Mouse (Mus musculus): Measurements from ENCODE around the gene Flt3.

The Flt3 gene

GRCm38 (mm10) chr5:147351931-147352330 lies 48.4 kb downstream of the Flt3 start:
- DNase-seq: no peak

- DNase-seq: peak; percentile 23
Measured at GRCm38 (mm10) chr5:147345981-147346380, 54.3 kb downstream of the Flt3 start.

DNA sequence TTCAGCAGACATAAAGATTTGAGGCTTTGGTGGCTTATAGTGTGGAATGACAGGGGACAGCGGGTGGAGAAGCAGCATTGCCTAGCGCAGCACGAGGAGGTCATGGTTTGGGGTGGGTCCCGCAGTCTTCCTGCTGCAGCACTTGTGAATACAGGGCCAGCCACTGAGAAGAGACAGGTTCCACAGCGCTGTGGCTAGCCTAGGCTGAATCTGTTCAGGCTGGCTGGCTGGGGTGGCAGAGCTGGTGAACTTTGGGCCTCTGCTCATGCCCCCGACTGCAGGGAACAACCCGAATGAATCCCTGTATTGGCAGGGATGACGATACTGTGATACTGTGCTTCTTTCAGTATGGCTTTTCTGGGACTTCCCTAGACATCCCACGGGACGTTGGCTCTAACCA lies 56.4 kb downstream of the Flt3 start:
- peak; percentile 15 for DNase-seq

DNA sequence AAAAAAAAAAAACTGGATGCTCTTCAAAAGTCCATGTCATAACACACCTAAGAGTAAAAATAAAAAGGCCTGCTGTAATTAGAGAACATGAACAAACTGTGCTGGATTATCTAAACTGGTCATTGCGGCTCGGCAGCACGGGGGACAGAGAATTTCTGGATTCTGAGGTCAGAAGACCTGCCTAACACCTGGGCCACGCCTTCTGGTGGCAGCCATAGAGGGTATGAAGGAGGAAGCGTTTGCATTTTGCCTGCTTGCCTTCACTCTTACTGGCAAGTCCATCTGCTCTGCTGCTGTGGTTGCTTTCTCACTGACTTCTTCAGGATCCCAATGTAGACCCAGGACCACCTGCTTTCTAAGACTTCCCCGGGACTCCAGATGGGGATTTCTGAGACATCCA lies 57.4 kb downstream of the Flt3 start:
- no peak for DNase-seq

GRCm38 (mm10) chr5:147340741-147341414 lies 59.4 kb downstream of the Flt3 start:
- DNase-seq: peak; percentile 80

GRCm38 (mm10) chr5:147339560-147339959 lies 60.7 kb downstream of the Flt3 start:
- peak; percentile 55 for DNase-seq

- DNase-seq: peak; percentile 16
Measured at GRCm38 (mm10) chr5:147338967-147339366, 61.3 kb downstream of the Flt3 start.

GRCm38 (mm10) chr5:147332711-147333110 lies 67.6 kb downstream of the Flt3 start:
- DNase-seq: no peak

DNA sequence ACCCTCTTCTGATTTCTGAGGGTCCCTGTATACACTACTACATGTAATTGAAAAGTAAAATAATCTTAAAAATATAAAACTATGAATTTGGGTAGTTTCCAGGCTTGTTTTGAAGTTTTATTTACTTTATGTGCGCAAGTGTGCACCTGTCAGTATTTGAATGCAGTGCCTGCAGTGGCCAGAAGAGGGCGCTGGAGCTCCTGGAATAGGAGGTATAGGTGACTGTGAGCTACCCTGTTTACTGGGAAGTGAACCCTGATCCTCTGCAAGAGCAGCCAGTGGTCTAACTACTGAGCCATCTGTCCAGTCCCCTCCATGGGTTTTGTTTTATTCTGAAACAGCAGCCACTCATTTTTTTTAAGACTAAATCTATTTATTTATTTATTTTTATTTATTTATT lies 68.7 kb downstream of the Flt3 start:
- DNase-seq: peak; percentile 90

- no peak for DNase-seq
Measured at GRCm38 (mm10) chr5:147329946-147330345, 70.3 kb downstream of the Flt3 start.

- no peak for DNase-seq
Measured at GRCm38 (mm10) chr5:147327636-147328035, 72.7 kb downstream of the Flt3 start.

- no peak for DNase-seq
Measured at GRCm38 (mm10) chr5:147325931-147326330, 74.4 kb downstream of the Flt3 start.

DNA sequence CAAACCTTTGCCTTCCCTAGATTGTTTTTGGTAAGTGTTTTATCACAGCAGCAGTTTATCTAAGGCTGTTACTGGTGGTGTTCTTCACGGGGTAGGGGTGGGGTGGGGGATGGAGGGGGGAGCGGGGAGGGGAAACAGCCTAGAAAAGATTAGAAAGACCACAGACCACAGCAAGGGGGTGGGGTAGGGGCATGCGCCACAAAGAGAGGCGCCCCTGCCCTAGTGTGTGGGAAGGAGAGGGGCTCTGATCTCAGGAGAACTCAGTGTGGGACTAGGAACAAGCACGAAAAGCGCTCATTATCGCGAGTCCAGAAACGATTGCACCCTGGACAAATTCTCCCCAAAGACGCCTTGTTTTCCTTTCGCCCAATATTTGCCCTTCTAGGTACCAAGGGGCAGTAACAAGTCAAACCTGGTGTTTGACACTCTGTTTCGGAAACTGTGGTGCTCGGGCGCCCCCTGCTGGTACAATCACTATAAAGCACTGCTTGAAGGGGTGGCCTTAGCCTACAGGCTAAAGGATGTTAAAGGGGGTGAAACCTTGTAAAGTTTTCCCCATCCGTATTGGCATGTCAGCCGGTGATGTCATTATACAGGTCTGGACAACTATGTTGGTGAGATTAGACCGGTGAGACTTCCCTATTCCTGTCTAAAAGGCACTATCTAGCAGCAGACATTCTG lies 76.9 kb downstream of the Flt3 start:
- peak; percentile 89 for DNase-seq

GRCm38 (mm10) chr5:147322183-147322582 lies 78.1 kb downstream of the Flt3 start, which contains the start of gene Urad:
Urad (minus strand) TSS chr5:147322440.
- no peak for DNase-seq

DNA sequence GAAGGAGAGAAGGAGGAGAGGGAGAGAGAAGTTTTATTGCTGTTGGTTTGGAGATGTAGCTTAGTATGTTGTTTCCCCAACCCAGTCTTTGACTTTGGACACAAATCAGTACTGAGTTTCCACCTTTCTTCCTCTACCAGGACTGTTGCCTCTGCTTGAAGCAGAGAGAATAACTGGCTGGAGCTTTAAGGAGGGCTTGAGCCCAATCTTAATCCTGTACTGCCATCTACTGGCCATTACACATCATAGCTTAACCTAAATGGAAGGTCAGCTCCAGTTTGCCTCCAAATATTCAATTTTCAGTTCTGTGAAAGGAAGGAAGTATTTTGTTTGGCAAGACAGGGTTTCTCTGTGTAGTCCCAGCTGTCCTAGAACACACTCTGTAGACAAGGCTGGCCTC lies 80.6 kb downstream of the Flt3 start:
- peak; percentile 36 for DNase-seq

- DNase-seq: no peak
Measured at GRCm38 (mm10) chr5:147317991-147318390, 82.3 kb downstream of the Flt3 start.

GRCm38 (mm10) chr5:147317321-147317720 lies 83.0 kb downstream of the Flt3 start:
- no peak for DNase-seq

DNA sequence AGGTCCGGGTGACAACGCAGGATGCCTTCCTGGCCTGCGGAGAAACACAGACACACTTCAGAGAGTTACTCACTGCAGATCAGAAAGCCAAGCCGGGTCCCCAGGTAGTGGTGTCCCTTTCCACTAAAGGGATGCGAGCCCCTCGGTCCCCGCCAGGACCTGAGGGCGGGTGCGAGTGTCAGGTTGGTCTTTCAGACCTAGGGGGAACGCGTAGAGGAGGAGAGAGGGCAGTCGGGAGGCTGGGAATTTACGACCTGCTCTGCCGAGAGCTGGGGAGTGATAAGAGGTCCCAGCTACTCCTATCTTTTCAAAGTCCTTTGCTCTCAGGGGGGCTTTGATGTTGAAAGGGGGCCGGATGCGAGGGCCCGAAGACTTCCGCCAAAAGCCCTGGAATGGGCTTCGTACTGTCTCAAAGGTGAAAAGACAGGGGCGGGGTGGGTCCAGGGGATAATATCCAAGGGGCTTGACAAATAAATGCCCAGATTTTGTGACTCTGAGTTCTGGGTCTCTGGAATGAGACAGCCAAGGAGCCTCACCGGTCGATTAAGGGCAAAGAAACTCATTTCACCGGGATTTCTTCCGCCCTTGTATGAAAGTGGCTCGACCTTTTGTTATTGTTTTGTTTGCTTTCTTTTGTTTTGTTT lies 84.7 kb downstream of the Flt3 start:
- DNase-seq: no peak

GRCm38 (mm10) chr5:147314646-147315431 lies 85.5 kb downstream of the Flt3 start:
- DNase-seq: no peak

DNA sequence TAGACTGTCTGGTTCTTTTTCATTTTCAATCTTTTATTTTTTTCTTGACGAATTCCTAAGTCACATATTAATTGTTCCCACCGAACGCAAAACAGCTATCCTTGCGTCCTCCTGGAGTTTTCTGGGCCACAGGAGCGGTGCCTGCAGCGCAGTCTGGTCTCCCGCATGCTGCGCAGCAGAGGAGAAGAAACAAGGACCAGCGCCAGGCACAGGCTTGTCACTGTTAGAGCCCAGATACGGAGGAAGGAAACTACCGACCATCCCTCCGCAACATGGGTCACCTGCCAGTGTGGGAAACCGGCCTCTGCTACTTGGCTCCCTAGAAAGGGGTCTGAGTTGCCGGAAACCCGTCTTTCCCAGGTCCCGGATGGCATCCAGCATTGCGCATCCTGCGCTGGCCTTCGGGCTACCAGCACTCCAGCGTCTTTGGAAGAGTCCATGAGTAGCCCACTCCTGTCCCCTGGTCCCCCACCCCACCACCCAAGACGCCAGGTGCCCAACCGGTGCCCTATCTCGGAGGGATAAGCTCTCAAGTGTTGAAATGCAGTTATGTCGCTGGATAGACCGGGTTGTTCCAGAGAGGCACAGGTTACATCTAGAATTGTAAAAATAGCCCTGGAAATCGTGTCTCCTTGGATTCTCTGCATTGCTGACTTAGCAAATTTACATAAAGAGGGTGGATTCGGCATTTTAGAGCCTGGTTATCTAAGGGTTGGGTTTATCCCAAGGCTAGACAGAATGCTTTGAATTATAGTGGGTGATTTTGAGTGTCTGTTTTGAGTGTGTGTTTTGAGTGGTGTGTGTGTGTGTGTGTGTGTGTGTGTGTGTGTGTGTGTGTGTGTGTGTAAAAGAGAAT lies 87.2 kb downstream of the Flt3 start:
- no peak for DNase-seq

GRCm38 (mm10) chr5:147309786-147310185 lies 90.5 kb downstream of the Flt3 start:
- no peak for DNase-seq

GRCm38 (mm10) chr5:147308451-147308850 lies 91.8 kb downstream of the Flt3 start:
- DNase-seq: no peak
